Mouse (Mus musculus) CH12.LX (cell line): ENCODE data around the gene Slc35d2. TPM values are rescaled to one million over a fixed set of nuclear protein-coding genes. Genes with fewer than 3 reads are reported as not detected.

Experiments used
- DNase-seq: peaks from one replicate; pipeline ENCODE4 v3.0.0-alpha.2; 2013; ENCODE audit errors: extremely low read depth
- H3K27ac ChIP-seq: 2 replicates; pipeline ENCODE4 v1.5.1; 2012; ENCODE audit warnings: low read depth, mild to moderate bottlenecking, control low read depth, moderate library complexity; ENCODE audit not compliant: insufficient read depth
- H3K27me3 ChIP-seq: replicated peaks from 2 replicates; pipeline ENCODE3; 2012; ENCODE audit warnings: inconsistent platforms
- H3K36me3 ChIP-seq, 2 experiments: replicated peaks in 1 of 2; 2 replicates each; pipeline versions ENCODE3 to v1.6.1; 2012; ENCODE audit warnings: inconsistent platforms in 1 of 2, low read length in 1 of 2, mild to moderate bottlenecking in 1 of 2, mixed read lengths in 1 of 2, moderate library complexity in 1 of 2; ENCODE audit not compliant: control insufficient read depth in 1 of 2, insufficient read depth in 1 of 2
- H3K4me1 ChIP-seq, 2 experiments: 2 replicates each; pipeline ENCODE4 v1.6.1; 2012; ENCODE audit warnings: inconsistent platforms in 1 of 2, moderate library complexity in 1 of 2; ENCODE audit not compliant: insufficient read depth in 2 of 2, control insufficient read depth in 1 of 2
- H3K4me2 ChIP-seq: 2 replicates; pipeline ENCODE4 v1.6.1; 2012; ENCODE audit warnings: low read depth, mild to moderate bottlenecking, control low read depth; ENCODE audit not compliant: poor library complexity, insufficient read depth, severe bottlenecking
- H3K4me3 ChIP-seq, 3 experiments: fragments of 150-350 bp in 1 of 3; sonication (generic) in 1 of 3; replicated peaks in 1 of 3; 2 replicates each; pipeline versions ENCODE3 to v1.5.1; 2011 to 2012; ENCODE audit warnings: low read depth in 2 of 3, low read length in 2 of 3, mild to moderate bottlenecking in 2 of 3, moderate library complexity in 2 of 3, control low read depth in 1 of 3, improper control_type of control experiment in 1 of 3, inconsistent platforms in 1 of 3, mixed read lengths in 1 of 3; ENCODE audit not compliant: poor library complexity in 1 of 3
- H3K79me2 ChIP-seq: replicated peaks from 2 replicates; pipeline ENCODE4 v1.6.1; 2012; ENCODE audit warnings: mild to moderate bottlenecking, moderate library complexity; ENCODE audit not compliant: control insufficient read depth, poor library complexity, insufficient read depth, severe bottlenecking; ENCODE audit errors: extremely low read depth
- H3K9ac ChIP-seq: 2 replicates; pipeline ENCODE4 v1.6.1; 2012; ENCODE audit warnings: low read depth, mild to moderate bottlenecking, control low read depth, moderate library complexity; ENCODE audit not compliant: insufficient read depth
- H3K9me3 ChIP-seq: replicated peaks from 2 replicates; pipeline ENCODE3; 2012; ENCODE audit warnings: low read length, inconsistent platforms, mixed read lengths
- BHLHE40 ChIP-seq: IDR thresholded peaks from 2 replicates; pipeline ENCODE4 v1.6.1; 2011; ENCODE audit warnings: mild to moderate bottlenecking, low read depth, low read length, improper control_type of control experiment
- CHD1 ChIP-seq: IDR thresholded peaks from 2 replicates; pipeline ENCODE4 v1.6.1; 2012; ENCODE audit warnings: low read depth, low read length, improper control_type of control experiment, inconsistent platforms
- CTCF ChIP-seq, 2 experiments: IDR thresholded peaks in 1 of 2; conservative IDR thresholded peaks in 1 of 2; 2 replicates each; pipeline ENCODE4 v1.5.1; 2011 to 2012; ENCODE audit warnings: low read depth in 2 of 2, low read length in 2 of 2, improper control_type of control experiment in 1 of 2, inconsistent platforms in 1 of 2, mild to moderate bottlenecking in 1 of 2, moderate library complexity in 1 of 2
- ELF1 ChIP-seq: IDR thresholded peaks from 2 replicates; pipeline ENCODE4 v1.6.1; 2014; ENCODE audit warnings: low read depth, mild to moderate bottlenecking, inconsistent platforms, low read length, improper control_type of control experiment
- EP300 ChIP-seq: IDR thresholded peaks from 2 replicates; pipeline ENCODE4 v1.6.1; 2011; ENCODE audit warnings: low read length, improper control_type of control experiment
- ETS1 ChIP-seq: conservative IDR thresholded peaks from 2 replicates; pipeline ENCODE4 v1.6.1; 2012; ENCODE audit warnings: low read depth, mild to moderate bottlenecking, inconsistent platforms, low read length, improper control_type of control experiment, moderate library complexity
- HCFC1 ChIP-seq: IDR thresholded peaks from 2 replicates; pipeline ENCODE4 v1.6.1; 2012; ENCODE audit warnings: low read depth, mild to moderate bottlenecking, inconsistent platforms, low read length, improper control_type of control experiment
- IRF4 ChIP-seq: IDR thresholded peaks from 2 replicates; pipeline ENCODE4 v1.6.1; 2014; ENCODE audit warnings: low read depth, mild to moderate bottlenecking, inconsistent platforms, low read length, improper control_type of control experiment
- MAX ChIP-seq: IDR thresholded peaks from 2 replicates; pipeline ENCODE4 v1.6.1; 2011; ENCODE audit warnings: low read length, improper control_type of control experiment
- MEF2A ChIP-seq: IDR thresholded peaks from 2 replicates; pipeline ENCODE4 v1.6.1; 2014; ENCODE audit warnings: low read depth, mild to moderate bottlenecking, inconsistent platforms, low read length, improper control_type of control experiment, borderline replicate concordance
- MXI1 ChIP-seq: IDR thresholded peaks from 2 replicates; pipeline ENCODE4 v1.6.1; 2011; ENCODE audit warnings: mild to moderate bottlenecking, low read depth, low read length, improper control_type of control experiment
- MYC ChIP-seq: IDR thresholded peaks from 2 replicates; pipeline ENCODE4 v1.6.1; 2011; ENCODE audit warnings: low read depth, mild to moderate bottlenecking, improper control_type of control experiment, low read length
- NELFE ChIP-seq: IDR thresholded peaks from 2 replicates; pipeline ENCODE4 v1.6.1; 2011; ENCODE audit warnings: low read depth, low read length, improper control_type of control experiment
- POLR2A ChIP-seq: IDR thresholded peaks from 2 replicates; pipeline ENCODE4 v1.6.1; 2011; ENCODE audit warnings: low read depth, mild to moderate bottlenecking, improper control_type of control experiment, low read length
- RAD21 ChIP-seq: IDR thresholded peaks from 2 replicates; pipeline ENCODE4 v1.6.1; 2011; ENCODE audit warnings: low read depth, mild to moderate bottlenecking, low read length, improper control_type of control experiment, moderate library complexity
- RCOR1 ChIP-seq: conservative IDR thresholded peaks from 2 replicates; pipeline ENCODE4 v1.6.1; 2012; ENCODE audit warnings: low read depth, mild to moderate bottlenecking, inconsistent platforms, low read length, improper control_type of control experiment
- SIN3A ChIP-seq: IDR thresholded peaks from 2 replicates; pipeline ENCODE4 v1.6.1; 2012; ENCODE audit warnings: low read length, improper control_type of control experiment, inconsistent platforms
- TBP ChIP-seq: conservative IDR thresholded peaks from 2 replicates; pipeline ENCODE4 v1.6.1; 2011; ENCODE audit warnings: low read depth, low read length, improper control_type of control experiment
- USF1 ChIP-seq: IDR thresholded peaks from 2 replicates; pipeline ENCODE4 v1.6.1; 2014; ENCODE audit warnings: low read depth, mild to moderate bottlenecking, inconsistent platforms, low read length, improper control_type of control experiment
- USF2 ChIP-seq: conservative IDR thresholded peaks from 2 replicates; pipeline ENCODE4 v1.6.1; 2011; ENCODE audit warnings: low read depth, low read length, improper control_type of control experiment
- ZC3H11A ChIP-seq: IDR thresholded peaks from 2 replicates; pipeline ENCODE4 v1.6.1; 2012; ENCODE audit warnings: low read depth, mild to moderate bottlenecking, inconsistent platforms, low read length, improper control_type of control experiment
- ZKSCAN1 ChIP-seq: IDR thresholded peaks from 2 replicates; pipeline ENCODE4 v1.6.1; 2012; ENCODE audit warnings: low read depth, inconsistent platforms, low read length, improper control_type of control experiment, borderline replicate concordance
- ZMIZ1 ChIP-seq: IDR thresholded peaks from 2 replicates; pipeline ENCODE4 v1.6.1; 2012; ENCODE audit warnings: low read depth, mild to moderate bottlenecking, inconsistent platforms, low read length, improper control_type of control experiment
- dilution Hi-C: fragments of 300-500 bp; cut with MboI; formaldehyde crosslinking; loops from 2 replicates; pipeline ENCODE4 v1.14.3; 2020; ENCODE audit warnings: low sequenced_read_pairs; ENCODE audit not compliant: extremely low pct_unique_long_range_greater_than_20kb, extremely low pct_ligation_motif_present
- in situ Hi-C: fragments of 300-500 bp; cut with MboI; formaldehyde crosslinking; loops from 3 replicates; pipeline ENCODE4 v1.14.3; 2019; ENCODE audit warnings: low sequenced_read_pairs, low pct_ligation_motif_present, low pct_unique_long_range_greater_than_20kb, mixed read lengths
- polyA plus RNA-seq: library from polyadenylated mRNA; unstranded; fragments of >175 nt; gene quantifications from 2 replicates; pipeline ENCODE4 v1.2.1, GENCODE M21; 2012; ENCODE audit warnings: low read depth; ENCODE audit not compliant: insufficient read length
- total RNA-seq, 2 experiments: library from RNA; depleted of rRNA; stranded (reverse); fragments of 300-350 nt in 1 of 2; fragments of >200 nt in 1 of 2; gene quantifications; 2 replicates each; pipeline ENCODE4 v1.2.3; 2012 to 2014

Gene Slc35d2
- total and polyA plus RNA-seq, 3 experiments = 10.3 to 19.4 (median 17.2) TPM

GRCm38 (mm10) chr13:64150121-64150520 lies 21.0 kb upstream of the Slc35d2 start:
- H3K4me2 ChIP-seq = peak overlapping the region; percentile 75
- no peak overlapping the region for H3K9ac ChIP-seq
- H3K27ac ChIP-seq = no peak overlapping the region
- H3K27me3 ChIP-seq = no peaks in the 10 kb centered on the region
- peak; percentile 24 for DNase-seq
- H3K9me3 ChIP-seq = no peaks in the 10 kb centered on the region
- TF ChIP-seq SIN3A (peak; percentile 82), MXI1 (no peak), ZC3H11A (no peak)
- peaks cover 0 to 17% of the 10 kb centered on the region in 2 experiments for H3K36me3 ChIP-seq
- peaks cover 5 to 35% of the 10 kb centered on the region in 2 experiments for H3K4me1 ChIP-seq
- in situ Hi-C loops = no loop called here
- peak overlapping the region in 1 of 3 experiments; percentile 13 for H3K4me3 ChIP-seq
- peaks cover 61% of the 10 kb centered on the region for H3K79me2 ChIP-seq
- dilution Hi-C loops = no loop called here

- Histone ChIP-seq H3K79me2 (no peaks in the 10 kb centered on the region), H3K9me3 (no peaks in the 10 kb centered on the region), H3K4me1 (peaks cover 0 to 14% of the 10 kb centered on the region in 2 experiments; a peak in 2 of 4 replicates), H3K9ac (peak overlapping the region; percentile 90), H3K27ac (no peak overlapping the region), H3K27me3 (no peaks in the 10 kb centered on the region), H3K4me2 (peak overlapping the region; percentile 18), H3K4me3 (peak overlapping the region; percentile 64 to 82 (median 77)), H3K36me3 (peaks cover 6 to 28% of the 10 kb centered on the region in 2 experiments)
- DNase-seq = peak; percentile 37
- dilution Hi-C loops (no loop called here), in situ Hi-C loops (no loop called here)
- TF ChIP-seq RAD21 = peak; percentile 39
- TF ChIP-seq CTCF (conservative IDR thresholded peaks at IDR 0.05 in 1 of 2, IDR thresholded peaks at IDR 0.05 in 1 of 2; ENCODE audit: low read depth in 2 of 2, low read length in 2 of 2) = peak in 1 of 2 experiments; percentile 72; a peak in 2 of 4 replicates
- TF ChIP-seq BHLHE40 = peak; percentile 40; the same call in 1 of the 2 replicates
- TF ChIP-seq MEF2A = no peak
- 0 out of 2 replicates have a peak, but pooled peaks have one; percentile 13 for TF ChIP-seq MYC
- TF ChIP-seq MXI1 = no peak
Observed at GRCm38 (mm10) chr13:64129616-64130375, 628 bp upstream of the Slc35d2 start.

GRCm38 (mm10) chr13:64126316-64126715 lies 2.9 kb downstream of the Slc35d2 start:
- Histone ChIP-seq H3K9me3 (no peaks in the 10 kb centered on the region), H3K36me3 (peaks cover 0 to 7% of the 10 kb centered on the region in 2 experiments), H3K4me1 (peaks cover 0 to 15% of the 10 kb centered on the region in 2 experiments; a peak in 2 of 4 replicates), H3K79me2 (no peaks in the 10 kb centered on the region), H3K4me3 (no peak overlapping the region)
- DNase-seq = no peak
- TF ChIP-seq NELFE = no peak
- TF ChIP-seq USF1 = no peak
- TF ChIP-seq HCFC1 = no peak
- TF ChIP-seq MXI1 = no peak
- TF ChIP-seq EP300 = no peak
- no peak for TF ChIP-seq TBP
- TF ChIP-seq POLR2A = no peak
- no peak for TF ChIP-seq IRF4
- no peak for TF ChIP-seq RCOR1
- TF ChIP-seq ZKSCAN1 = no peak
- no peak for TF ChIP-seq USF2
- TF ChIP-seq ZMIZ1 = no peak
- TF ChIP-seq ELF1 = no peak
- TF ChIP-seq ETS1 = no peak
- TF ChIP-seq ZC3H11A = no peak
- TF ChIP-seq MAX = no peak
- no peak for TF ChIP-seq CHD1
- TF ChIP-seq, all 38 proteins: peak for 0
- Histone ChIP-seq H3K27me3 (no peaks in the 10 kb centered on the region), H3K4me2 (no peak overlapping the region), H3K9ac (no peak overlapping the region), H3K27ac (no peak overlapping the region)
- dilution Hi-C loops (no loop called here), in situ Hi-C loops (no loop called here)
